Mouse (Mus musculus) ovary, adult 18-20 months (tissue): ENCODE results near the gene Rsph1.
A peak's percentile ranks its signal among the peaks of the same experiment; 100 is the strongest.

ENCODE experiments used
- DNase-seq: peaks from one replicate; pipeline ENCODE4 v3.0.0; 2022; ENCODE audit warnings: low spot score, mixed read lengths

The Rsph1 gene

DNA sequence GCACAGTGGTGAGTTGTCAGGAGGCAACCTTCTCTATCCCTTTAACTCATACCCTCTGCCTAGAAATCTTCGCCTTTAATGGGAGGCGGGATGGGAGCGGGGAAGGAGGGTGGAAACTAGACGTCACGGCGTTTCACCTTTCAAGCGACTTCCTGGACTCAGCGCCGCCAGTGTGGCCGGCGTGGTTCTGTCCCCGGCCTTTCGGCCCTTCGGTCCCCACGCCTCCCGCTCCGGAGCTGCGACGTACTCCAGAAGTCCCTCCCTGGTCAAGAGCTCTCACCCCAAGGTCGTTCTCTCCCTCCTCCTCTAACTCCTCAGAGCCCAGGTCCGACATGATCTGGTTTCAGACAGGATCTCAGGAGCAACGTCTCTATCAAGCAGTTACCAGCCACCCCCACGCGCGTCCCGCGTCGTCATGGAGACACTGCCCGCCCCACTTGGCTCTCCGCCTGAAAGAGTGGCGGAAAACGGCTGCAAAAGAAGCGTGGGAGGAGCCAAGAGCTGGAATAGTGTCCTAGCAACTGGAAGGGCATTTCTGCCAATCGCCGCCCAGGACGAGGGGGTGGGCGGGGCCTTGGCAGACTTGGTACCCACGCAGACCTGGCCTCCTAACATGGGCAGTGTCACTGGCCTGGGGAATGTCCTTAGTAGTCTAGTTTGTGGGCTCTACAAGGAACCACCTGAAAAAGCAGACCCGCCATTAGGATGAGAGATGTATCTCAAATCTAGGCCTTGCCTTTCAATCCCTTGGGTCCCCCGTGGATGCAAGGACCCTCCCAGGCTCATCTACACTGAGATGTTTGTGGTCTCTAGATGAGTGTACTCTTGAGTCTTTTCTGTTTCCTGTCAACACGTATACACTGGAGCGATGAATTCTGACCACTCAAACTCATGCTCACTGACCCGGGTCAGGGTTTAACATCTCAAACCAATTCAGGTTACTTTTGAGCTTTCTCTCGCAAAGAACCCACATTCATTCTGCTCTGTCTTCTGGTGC is at the start of gene Rsph1:
Gene Rsph1, minus strand, starts transcription at position 462 of the 997 bp plus-strand sequence.
- DNase-seq: peak; percentile 97

DNA sequence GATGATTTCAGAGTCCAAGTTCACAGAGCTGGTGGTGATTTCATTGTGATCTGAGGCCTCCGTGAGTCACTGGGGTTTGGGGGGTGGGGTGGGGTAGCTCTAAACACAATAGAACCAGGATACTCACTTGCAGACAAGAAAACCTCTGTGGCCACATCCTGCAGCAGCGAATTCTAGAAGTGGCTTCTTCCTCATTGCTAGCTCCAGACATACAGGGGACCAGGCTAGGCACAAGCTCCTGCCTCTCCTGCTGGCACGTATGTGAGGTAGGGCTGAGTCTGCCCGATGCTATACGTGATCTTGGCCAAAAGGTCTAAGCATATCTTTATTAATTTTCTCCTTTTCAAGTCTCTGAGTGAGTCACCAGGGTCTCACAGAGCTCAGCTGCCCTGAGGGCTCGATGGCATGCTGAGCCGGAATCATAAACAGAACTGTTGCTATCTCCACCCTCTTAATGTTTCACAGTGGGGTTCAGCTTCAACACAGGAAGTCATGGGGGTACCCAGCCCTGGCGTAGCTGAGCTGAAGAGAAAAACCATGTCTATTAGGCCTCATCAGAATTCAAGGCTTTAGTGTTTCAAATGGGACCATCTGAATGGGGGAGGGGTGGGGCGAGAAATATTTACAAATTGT is 49.2 kb upstream of the Rsph1 start:
- no peak for DNase-seq

DNA sequence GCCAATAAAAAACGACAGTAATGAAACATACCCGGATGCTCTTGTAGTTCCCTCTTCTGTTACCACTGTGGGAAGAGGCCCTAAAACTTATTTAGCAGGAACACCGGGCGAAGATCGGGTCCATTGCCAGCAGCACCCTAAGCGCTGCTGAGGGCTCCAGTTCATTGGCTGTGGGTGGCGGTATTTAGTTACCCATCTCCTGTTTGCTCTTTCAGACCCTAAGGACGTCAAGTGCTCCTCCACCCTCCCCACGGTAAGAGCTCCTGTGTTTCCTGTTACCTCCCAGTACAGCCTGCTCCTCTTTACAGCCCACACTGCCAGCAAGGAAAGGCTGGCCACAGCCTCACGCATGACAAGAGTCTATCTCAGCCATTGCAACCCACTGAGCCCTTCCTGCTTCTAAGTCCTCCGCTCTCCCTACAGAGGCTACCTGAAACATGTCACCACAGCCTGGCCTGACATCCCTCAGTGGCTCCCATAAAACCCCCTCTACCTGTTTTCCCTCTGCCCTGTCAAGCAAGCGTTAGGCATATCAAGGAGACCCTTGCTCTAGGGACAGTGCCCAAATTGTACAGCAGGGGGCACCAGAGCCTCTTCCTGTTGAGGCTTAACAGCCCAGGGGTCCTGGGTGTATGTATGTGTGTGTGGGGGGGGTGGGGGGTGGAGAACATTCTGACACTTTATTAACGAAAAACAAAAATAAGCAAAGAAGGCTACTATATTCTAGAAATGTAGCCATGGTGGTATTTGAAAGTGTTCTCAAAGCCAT is 48.5 kb upstream of the Rsph1 start:
- no peak for DNase-seq

DNA sequence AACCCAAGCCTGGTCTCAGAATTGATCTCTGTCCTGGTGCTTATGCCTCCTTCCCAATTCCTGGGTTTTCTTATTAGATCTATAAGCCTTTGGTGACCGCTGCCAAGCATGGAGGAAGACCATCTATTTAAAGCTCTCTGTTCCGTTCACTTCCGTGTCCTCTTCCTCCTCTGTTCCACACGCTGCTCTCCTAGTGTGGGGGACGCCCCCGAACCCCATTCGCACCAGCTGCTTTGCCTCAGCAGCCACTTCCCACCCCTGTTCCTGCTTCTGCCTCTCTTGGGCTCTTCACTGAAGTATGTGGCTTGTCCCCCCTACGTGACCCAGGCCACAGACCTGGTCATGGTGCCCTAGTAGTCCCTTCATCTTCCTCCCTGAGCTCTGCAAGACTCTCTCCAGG is 47.0 kb upstream of the Rsph1 start:
- no peak for DNase-seq

DNA sequence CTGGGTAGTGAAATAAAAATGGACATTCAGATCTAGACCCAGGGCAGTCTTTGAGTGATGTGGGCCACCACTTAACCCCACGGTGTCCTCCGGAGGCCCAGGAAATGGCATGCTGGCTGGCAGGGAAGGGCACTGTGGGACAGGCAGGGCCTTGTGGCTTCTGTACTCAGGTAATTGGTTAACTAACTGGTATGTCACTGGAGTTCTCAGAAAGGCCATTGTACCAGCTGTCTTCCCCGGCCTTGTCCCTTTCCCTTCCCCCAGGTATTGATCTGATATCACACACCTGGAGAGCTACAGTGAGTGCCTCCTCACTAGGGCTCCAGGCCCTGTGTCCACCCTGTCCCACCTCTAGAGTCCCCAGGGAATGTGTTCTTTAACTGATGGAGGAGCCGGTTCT is 46.2 kb upstream of the Rsph1 start:
- no peak for DNase-seq

DNA sequence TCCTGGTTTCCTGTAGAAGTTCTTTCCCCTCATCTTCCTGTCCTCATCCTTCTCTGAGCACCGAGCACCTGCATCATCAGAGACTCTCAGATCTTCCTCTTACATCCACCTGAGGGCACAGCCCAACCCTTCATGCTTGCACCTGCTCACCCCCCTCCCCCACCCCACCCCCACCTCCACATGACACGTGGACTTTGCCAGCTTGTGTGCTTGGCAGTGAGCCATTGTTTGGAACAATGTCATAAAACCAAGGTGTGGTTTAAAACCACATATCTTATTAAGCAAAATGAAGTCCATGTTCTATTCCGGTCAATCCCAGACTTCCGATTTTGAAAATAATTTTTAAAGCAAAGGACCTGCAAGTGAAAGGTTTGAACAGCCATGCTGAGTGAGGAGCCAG is 45.3 kb upstream of the Rsph1 start:
- no peak for DNase-seq

DNA sequence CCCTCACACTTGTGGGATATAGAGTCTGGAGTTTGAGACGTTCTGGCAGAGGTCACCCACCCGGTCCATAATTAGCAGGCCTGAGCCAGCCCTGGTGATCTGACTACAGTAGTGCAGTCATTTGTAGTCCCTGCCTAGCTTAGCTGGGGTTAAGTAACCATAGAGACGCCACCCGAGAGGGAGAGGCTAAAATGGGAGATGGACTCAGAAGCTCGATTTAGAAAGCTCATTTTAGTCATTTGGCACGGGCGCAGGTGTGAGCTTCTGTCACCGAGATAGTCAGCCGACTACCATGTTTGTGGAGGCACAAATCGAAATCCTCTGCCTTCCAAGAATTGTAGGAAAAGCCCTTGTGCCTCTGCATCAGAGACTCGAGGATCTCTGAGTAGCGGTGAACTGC is 44.2 kb upstream of the Rsph1 start:
- no peak for DNase-seq

DNA sequence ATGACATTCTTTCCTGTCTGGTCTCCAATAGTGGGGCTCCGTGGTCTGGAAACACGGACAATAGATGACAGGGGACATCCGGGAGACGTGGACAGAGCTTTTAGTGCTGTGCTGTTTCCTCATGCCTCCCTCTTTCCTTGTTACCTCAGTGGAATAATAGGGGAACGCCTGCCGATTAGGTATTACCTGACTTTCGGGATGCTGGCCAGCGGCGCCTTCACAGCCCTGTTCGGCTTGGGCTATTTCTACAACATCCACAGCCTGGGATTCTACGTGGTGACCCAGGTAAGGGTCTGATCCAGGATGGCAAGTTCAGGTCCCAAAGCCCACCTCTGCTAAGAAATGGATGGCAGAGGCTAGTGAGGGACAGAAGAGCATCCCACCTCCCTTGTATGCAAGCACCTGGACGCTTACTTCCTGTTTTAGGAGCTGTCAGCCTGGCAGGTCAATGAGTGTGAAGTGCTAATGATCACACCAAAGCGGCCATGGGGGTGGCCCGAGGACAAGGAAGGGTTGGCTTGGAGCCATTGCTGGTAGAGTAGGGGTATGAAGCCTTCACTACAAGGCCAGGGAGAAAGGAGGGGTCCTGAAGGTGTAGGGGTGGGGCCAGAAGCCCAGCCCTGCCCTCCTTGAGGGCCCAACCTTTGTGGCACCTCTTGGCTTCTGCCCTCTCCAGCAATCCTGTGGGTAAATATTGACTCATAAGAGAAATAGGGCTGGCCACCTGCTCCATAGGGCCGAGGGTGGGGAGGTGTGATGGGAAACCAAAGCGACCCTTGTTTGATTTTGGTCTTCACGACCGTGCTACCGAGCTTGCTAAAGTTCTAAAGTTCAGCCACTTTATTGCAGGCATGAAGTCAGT is 42.0 kb upstream of the Rsph1 start:
- no peak for DNase-seq

DNA sequence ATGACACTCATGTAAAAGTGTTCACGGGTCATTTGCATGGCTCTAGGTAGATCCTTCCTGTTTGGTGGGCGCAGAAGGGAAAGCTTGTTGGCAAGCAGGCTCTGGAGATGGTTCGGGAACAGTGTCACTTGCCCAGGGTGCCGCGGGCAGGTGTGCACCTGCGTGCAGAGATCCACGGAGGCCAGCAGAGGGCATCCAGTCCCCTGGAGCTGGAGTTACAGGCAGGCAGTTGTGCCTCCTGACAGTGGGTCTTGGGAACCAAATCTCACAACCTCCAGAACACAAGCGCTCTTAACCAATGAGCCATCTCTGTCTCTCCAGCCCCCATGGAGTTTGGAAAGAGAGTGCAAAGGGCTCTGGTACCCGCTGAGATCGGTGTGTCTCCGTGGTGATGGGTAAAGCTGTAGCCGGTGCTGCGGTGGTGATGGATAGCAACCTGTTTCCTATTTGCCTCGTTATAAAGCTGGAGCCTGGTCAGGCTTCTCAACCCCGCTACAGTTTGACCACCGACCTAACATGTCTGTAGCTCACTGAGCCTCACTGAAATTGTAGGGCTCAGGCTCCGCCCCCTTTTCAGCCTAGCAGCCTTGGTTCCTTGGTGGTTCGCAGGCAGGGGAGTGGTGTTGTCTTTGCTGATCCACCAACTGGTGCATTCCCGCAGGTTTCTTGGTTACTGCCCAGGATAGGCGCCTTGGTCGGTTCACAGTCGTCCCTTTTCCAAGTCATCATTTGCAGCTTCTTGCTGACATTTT is 40.5 kb upstream of the Rsph1 start:
- DNase-seq: no peak

DNA sequence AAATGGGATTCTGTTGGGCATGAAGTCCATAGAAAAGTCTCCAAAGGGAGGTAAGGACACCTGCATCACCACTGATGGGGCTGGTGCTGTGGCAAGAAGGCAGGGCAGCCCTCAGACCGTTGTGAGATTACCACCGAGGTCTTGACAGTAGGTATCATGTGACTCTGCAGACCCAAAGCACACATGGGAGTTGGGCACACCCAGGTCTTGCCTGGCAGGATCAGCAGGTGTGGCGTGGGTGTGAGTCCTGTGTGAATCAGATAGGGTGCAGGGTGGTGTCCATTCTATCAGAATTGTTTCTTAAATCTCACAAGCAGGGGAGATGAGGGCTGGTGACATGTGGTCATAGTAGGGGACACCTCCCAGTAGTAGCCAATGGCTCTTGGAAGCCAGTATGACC is 39.8 kb upstream of the Rsph1 start:
- no peak for DNase-seq

DNA sequence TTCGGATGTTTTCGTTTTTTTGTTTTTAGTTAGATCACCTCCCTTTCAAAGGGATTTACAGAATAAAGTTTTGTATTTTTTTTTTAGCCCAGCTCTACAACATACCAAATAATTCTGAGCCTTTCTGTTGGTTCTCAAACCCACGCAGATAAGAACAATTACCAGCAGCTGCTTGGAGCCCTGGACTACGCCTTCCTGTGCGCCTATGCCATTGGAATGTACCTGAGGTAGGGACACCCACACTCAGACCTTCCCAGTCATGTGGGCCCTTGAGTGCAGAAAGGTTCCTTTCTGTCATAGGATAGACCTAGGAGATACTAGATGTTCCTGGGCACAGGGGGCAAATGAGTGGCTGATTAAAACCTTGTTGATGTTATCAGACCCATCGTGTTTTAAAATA is 38.8 kb upstream of the Rsph1 start:
- no peak for DNase-seq

DNA sequence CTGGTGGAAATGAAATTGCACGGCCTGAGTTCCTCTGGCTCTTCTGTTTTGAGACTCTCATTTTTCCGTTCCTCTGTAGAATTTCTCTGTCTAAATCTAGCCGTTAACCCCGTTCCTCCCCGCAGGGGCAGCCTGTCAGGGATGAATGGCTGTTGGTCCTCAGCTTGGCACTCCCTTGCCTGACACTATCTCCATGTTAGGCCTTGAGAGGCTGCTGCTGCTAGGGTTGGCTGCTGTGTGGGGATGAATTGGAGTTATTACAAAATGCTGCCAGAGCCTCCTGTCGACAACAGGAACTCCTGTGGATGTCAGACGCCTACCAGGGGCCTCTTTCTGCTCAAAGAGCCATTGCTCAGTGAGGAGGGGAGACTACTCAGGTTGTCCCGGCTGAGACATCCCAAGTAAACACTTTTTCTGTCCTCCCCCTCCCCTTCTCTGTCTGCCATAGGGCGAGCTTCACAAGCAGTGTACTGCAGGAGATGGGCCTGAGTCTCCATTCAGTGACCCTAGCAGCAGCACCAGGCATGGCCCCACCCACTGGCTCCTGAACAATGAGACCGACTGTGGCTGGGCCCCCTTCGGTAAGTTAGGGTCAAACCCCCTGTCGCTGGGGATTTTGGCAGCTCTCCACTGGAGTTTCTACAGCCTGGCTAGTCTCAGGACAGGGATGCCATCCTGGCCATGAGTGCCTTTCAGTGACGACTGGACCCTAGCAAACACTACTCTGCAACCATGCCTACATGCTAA is 38.0 kb upstream of the Rsph1 start:
- DNase-seq: no peak

DNA sequence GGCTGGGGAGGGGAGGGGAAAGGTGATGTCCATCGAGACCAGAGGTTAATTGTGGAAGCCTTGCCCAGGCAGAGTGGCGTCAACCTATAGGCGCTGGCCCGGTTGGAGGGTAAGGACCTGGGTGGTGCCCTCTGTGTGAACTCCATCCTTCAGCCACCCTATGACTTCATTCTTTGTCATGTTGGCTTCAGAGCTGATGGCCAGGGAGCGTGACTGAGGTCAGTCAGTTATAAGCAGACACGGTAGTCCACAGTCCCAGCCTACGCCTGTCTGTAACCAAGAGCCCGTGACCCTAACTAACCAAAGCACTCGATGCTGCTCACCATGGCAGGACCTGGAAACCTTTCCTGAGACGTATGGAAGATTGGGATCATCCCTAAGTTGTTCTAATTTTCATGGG is 35.5 kb upstream of the Rsph1 start:
- no peak for DNase-seq

DNA sequence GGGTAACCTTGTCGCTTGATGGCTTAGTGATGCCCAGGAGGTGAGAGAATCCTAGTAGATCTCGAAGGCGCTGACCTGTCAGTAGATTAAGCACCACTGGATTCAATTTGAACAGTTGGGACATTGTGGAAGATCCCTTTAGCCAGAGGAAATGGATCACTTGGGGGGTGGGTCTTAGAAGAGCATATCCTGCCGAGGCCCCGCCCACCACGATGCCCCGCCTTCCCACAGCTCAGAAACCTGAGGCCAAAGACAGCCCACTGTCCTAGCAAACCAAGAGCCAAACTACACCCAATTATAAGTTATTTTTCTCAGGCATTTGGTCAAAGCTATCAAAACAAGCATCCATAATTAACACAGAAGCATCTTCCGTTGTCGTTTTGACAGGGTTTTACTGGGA is 33.9 kb upstream of the Rsph1 start:
- no peak for DNase-seq

DNA sequence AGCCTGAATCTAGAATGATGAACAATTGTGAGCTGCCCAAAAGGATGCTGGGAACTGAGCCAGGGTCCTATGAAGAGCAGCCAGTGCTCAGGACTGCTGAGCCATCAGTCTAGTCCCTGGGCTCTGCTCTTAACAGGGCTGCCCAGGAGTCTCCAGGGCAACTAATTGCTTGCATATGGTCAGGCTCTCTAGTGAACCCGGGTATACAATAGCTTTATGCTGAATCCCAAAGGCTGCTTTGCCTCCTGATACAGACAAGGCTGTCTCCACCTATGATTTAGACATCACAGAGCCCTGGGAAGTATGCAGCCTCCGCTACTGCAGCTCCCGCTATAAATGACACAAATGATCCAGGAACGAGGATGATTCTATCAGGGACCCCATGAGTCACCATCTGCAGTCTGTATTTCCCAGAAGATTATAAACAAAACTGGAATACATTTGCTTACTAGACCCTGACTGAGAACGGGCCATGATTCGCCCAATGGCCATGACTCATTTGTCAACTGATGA is 32.2 kb upstream of the Rsph1 start:
- DNase-seq: no peak

DNA sequence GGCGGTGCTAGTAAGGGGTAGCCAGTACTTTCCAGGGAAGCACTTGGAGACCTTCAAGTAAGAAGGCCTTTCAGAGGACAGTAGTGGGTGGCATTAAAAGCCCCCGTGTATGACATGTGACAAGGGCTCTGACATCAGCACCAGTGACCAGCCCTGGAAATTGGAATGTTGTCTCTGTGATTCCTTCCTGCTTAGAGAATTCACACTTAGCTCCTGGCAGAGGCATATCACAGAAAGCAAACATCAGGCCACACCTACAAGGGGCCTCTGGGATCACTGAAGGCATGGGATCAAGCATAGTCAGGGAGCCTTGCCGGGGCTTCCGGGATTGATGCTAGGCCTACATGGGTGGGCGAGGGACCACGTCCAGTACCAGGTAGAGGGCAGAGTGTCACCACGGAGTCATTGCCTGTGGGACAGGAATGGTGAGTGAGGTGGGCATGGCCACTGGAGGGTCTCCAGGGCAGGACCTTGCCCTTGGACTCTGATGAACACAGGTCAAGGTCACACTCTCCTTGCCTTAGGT is 31.2 kb upstream of the Rsph1 start:
- no peak for DNase-seq

DNA sequence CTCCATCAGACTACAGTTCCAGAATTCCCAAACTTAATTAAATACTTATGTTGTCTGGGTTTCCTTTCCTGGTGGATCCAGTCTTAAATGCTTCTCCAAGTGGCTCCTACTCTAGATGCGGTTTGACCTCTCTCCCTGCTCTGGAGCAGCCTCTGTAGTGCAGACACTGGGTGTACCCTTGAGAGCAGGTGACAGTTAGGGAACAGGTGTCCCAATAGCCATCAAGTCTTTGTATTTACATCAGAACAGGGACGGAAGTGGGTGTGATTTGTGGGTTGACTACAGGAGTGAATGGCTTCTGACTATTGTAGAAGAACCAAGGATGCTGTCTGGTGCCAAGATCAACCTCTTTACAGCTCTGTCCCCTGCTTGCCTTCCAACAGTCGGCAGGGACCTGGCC is 30.6 kb upstream of the Rsph1 start:
- no peak for DNase-seq

DNA sequence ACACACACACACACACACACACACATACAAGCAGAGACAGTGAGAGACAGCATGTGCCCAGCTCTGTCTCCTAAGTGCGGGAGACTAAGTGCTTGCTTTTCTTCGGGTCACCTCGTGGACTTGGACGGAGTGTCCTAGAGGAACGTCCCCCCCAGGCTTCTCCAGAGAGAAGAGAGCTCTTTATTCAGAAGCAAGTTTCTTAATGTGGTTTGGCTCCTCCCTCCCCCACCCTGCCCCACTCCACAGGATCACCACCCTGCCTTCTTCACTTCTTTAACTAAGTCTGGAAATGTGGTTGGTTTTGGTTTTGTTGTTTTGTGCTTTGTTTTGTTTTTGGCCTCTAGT is 28.6 kb upstream of the Rsph1 start:
- DNase-seq: no peak

DNA sequence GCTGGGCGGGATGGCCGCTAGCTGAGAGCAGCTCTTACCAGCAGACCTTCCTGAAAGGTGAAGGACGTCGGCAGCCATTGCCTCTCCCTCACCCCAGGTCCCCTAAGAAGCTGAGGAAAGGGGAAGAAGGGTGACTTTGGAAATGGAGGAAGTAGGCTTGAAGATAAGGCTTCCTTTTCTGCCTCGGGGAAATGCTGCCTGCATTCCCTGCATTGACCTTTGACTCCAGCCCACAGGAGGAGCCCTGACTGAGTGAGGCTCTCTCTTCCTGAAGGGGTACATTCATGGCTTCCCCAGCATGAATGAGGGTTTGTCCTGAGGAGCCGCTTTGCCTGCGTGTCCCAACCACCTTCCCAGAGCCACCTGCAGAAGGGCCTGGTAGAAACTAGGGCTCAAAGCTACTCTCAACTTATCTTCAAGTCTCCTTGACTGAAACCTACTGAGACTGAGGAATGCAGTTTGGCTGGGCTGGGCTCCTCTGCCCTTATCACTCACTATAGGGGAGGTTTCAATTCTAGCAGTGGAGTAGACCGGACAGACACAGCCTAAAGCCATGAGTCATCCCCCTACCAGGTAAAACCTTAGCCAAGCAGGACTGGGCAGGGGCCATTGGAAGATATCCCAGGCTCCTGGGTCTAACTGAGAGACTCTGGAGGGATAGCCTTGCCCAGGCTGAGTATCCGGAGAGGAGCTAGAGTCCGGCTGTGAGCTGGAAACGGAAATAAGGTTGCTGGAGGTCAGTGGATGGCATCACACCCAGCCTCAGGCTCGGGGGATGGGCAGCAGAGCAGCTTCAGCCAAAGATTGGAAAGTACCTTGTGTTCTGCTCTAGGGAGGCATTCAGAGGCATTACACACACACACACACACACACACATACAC is 28.0 kb upstream of the Rsph1 start:
- no peak for DNase-seq
